8 mouse cellular contexts compared by ENCODE assay signal in the genomic region with DNA sequence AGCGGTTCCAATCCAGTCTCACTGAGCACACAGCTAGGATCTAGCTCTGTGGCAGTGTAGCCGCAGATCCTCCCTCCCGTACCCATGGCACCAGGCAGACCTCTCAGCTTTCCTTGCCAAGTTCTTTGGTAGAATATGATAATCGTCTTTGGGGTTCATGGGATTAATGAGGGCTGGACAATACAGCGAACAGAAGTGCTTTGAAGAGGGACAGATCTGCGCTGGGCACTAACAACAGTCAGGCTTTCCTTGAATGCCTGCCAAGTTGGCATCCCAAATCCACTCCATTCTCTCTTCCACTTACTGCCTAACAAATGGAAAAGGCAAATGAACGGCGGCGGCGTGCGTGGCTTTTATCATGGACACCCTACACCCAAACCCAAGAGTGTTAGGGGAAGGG. TPM values are rescaled to one million over a fixed set of nuclear protein-coding genes. Genes with fewer than 3 reads are reported as not detected.
A peak's percentile ranks its signal among the peaks of the same experiment; 100 is the strongest.
DNase-seq lines count a peak whose midpoint lies in the region; ATAC-seq and TF ChIP-seq lines count a peak whose summit lies in the region.

No protein-coding gene starts in this region.

- no peak for DNase-seq in midbrain, embryonic 11.5 days (ENCODE audit: low spot score, missing footprints)
- peak; percentile 61 to 68 for DNase-seq in cerebellum, postnatal 25 days
- DNase-seq in layer of hippocampus, postnatal 10 days (ENCODE audit: low spot score in 2 of 2): peak; percentile 74 to 82
- DNase-seq in right cerebral cortex, postnatal 10 days (ENCODE audit: low spot score in 2 of 2): peak; percentile 83 to 87
- no peak for DNase-seq in lung, postnatal 4 days
- no peak for DNase-seq in stomach, postnatal 0 days (ENCODE audit: low spot score)

- H3K9me3 ChIP-seq in midbrain, embryonic 12.5 days: no peaks in the 10 kb centered on the region
- H3K9me3 ChIP-seq in midbrain, embryonic 11.5 days (ENCODE audit: control insufficient read depth, low read length): no peaks in the 10 kb centered on the region
- H3K9me3 ChIP-seq in kidney, embryonic 14.5 days (ENCODE audit: control insufficient read depth, low read length): no peaks in the 10 kb centered on the region
- no peaks in the 10 kb centered on the region for H3K9me3 ChIP-seq in stomach, postnatal 0 days (ENCODE audit: control insufficient read depth, low read length)

- TF ChIP-seq CTCF in stomach, postnatal 0 days (IDR thresholded peaks at IDR 0.05; ENCODE audit: low read depth): no peak

- H3K27me3 ChIP-seq in midbrain, embryonic 12.5 days: peaks cover 5% of the 10 kb centered on the region; the same call in 1 of the 2 replicates
- no peaks in the 10 kb centered on the region for H3K27me3 ChIP-seq in midbrain, embryonic 11.5 days (ENCODE audit: control insufficient read depth, insufficient read depth, low read length)
- no peaks in the 10 kb centered on the region for H3K27me3 ChIP-seq in kidney, embryonic 14.5 days (ENCODE audit: control insufficient read depth, insufficient read depth, low read length)
- no peaks in the 10 kb centered on the region for H3K27me3 ChIP-seq in stomach, postnatal 0 days (ENCODE audit: control insufficient read depth, insufficient read depth, low read length)

- H3K4me3 ChIP-seq in midbrain, embryonic 12.5 days: no peak overlapping the region
- H3K4me3 ChIP-seq in midbrain, embryonic 11.5 days (ENCODE audit: low read depth, low read length): no peak overlapping the region
- H3K4me3 ChIP-seq in kidney, embryonic 14.5 days (ENCODE audit: low read length): no peak overlapping the region
- H3K4me3 ChIP-seq in stomach, postnatal 0 days (ENCODE audit: low read depth, low read length): no peak overlapping the region

- H3K4me1 ChIP-seq in midbrain, embryonic 12.5 days: peaks cover 21% of the 10 kb centered on the region
- H3K4me1 ChIP-seq in midbrain, embryonic 11.5 days (ENCODE audit: control insufficient read depth, insufficient read depth, low read length): 0 out of 2 replicates have a peak, but pooled peaks cover 2% of the 10 kb centered on the region
- H3K4me1 ChIP-seq in kidney, embryonic 14.5 days (ENCODE audit: control insufficient read depth, insufficient read depth, low read length): no peaks in the 10 kb centered on the region
- H3K4me1 ChIP-seq in stomach, postnatal 0 days (replicated peaks; ENCODE audit: control insufficient read depth, insufficient read depth): no peaks in the 10 kb centered on the region

- no peak overlapping the region for H3K4me2 ChIP-seq in midbrain, embryonic 12.5 days (replicated peaks)
- no peak overlapping the region for H3K4me2 ChIP-seq in midbrain, embryonic 11.5 days
- no peak overlapping the region for H3K4me2 ChIP-seq in kidney, embryonic 14.5 days (replicated peaks; ENCODE audit: low read depth, low read length)
- H3K4me2 ChIP-seq in stomach, postnatal 0 days (replicated peaks; ENCODE audit: low read depth): no peak overlapping the region

- no peak for ATAC-seq in midbrain, embryonic 12.5 days (ENCODE audit: low FRiP score, low read depth)
- ATAC-seq in midbrain, embryonic 11.5 days (ENCODE audit: low FRiP score): no peak
- no peak for ATAC-seq in kidney, embryonic 14.5 days (ENCODE audit: low FRiP score, low TSS enrichment)
- no peak; the same call in 1 of the 2 replicates for ATAC-seq in stomach, postnatal 0 days (ENCODE audit: low FRiP score, low TSS enrichment)

- no peak overlapping the region for H3K9ac ChIP-seq in midbrain, embryonic 12.5 days (replicated peaks)
- no peak overlapping the region for H3K9ac ChIP-seq in midbrain, embryonic 11.5 days (ENCODE audit: low read length)
- H3K9ac ChIP-seq in kidney, embryonic 14.5 days (ENCODE audit: low read depth, low read length): no peak overlapping the region
- H3K9ac ChIP-seq in stomach, postnatal 0 days (ENCODE audit: low read length): no peak overlapping the region

- H3K36me3 ChIP-seq in midbrain, embryonic 12.5 days: no peaks in the 10 kb centered on the region
- no peaks in the 10 kb centered on the region for H3K36me3 ChIP-seq in midbrain, embryonic 11.5 days (ENCODE audit: control insufficient read depth, insufficient read depth, low read length)
- H3K36me3 ChIP-seq in kidney, embryonic 14.5 days (ENCODE audit: control insufficient read depth, insufficient read depth, low read length): no peaks in the 10 kb centered on the region
- no peaks in the 10 kb centered on the region for H3K36me3 ChIP-seq in stomach, postnatal 0 days (ENCODE audit: control insufficient read depth, insufficient read depth, low read length)

- peak overlapping the region; percentile 31; the same call in 1 of the 2 replicates for H3K27ac ChIP-seq in midbrain, embryonic 12.5 days (replicated peaks)
- H3K27ac ChIP-seq in midbrain, embryonic 11.5 days (ENCODE audit: low read depth, low read length): no peak overlapping the region
- H3K27ac ChIP-seq in kidney, embryonic 14.5 days (ENCODE audit: low read depth, low read length): no peak overlapping the region
- H3K27ac ChIP-seq in stomach, postnatal 0 days (replicated peaks): no peak overlapping the region

- no peak for TF ChIP-seq EP300 in stomach, postnatal 0 days (optimal IDR thresholded peaks at IDR 0.05)

- 72% methylated on average over 11 of the region's 11 CpGs for WGBS in midbrain, embryonic 12.5 days
- 78% methylated on average over 11 of the region's 11 CpGs for WGBS in midbrain, embryonic 11.5 days
- 88% methylated on average over 11 of the region's 11 CpGs for WGBS in kidney, embryonic 14.5 days
- 62% methylated on average over 11 of the region's 11 CpGs for WGBS in stomach, postnatal 0 days

RNA-seq across cellular contexts. Expression of a gene that starts 21.0 kb away (rescaled TPM):
- 0.19 and 0.35 TPM in 2 replicates for polyA plus RNA-seq in midbrain, embryonic 12.5 days (2016; fragmentation: Nextera tagmentation; extraction: Ambion mirVana)
- polyA plus RNA-seq in midbrain, embryonic 11.5 days (2014; fragmentation: Nextera tagmentation; extraction: Ambion mirVana): 0.23 and 0.57 TPM in 2 replicates
- under 1 TPM; 0.51 to 0.73 TPM for total RNA-seq in layer of hippocampus, postnatal 10 days (2021)
- polyA plus RNA-seq in kidney, embryonic 14.5 days (2014; fragmentation: Nextera tagmentation; extraction: Ambion mirVana): 0.85 and 1.1 TPM in 2 replicates
- polyA plus RNA-seq in stomach, postnatal 0 days (2015; fragmentation: Nextera tagmentation; extraction: Ambion mirVana): 1.2 TPM in 2 replicates

RNA-seq across cellular contexts. Expression of a gene that starts 29.6 kb away (rescaled TPM):
- 10.9 and 11.2 TPM in 2 replicates for polyA plus RNA-seq in midbrain, embryonic 12.5 days (2016; fragmentation: Nextera tagmentation; extraction: Ambion mirVana)
- 9.8 and 10.6 TPM in 2 replicates for polyA plus RNA-seq in midbrain, embryonic 11.5 days (2014; fragmentation: Nextera tagmentation; extraction: Ambion mirVana)
- 1 to 10 TPM; 6.3 to 7.0 TPM for total RNA-seq in layer of hippocampus, postnatal 10 days (2021)
- 10.3 and 13.0 TPM in 2 replicates for polyA plus RNA-seq in kidney, embryonic 14.5 days (2014; fragmentation: Nextera tagmentation; extraction: Ambion mirVana)
- 18.3 and 20.2 TPM in 2 replicates for polyA plus RNA-seq in stomach, postnatal 0 days (2015; fragmentation: Nextera tagmentation; extraction: Ambion mirVana)

Comparison
In these comparisons a context has a peak if more than half of its experiments do, and no peak if none do; other contexts are left out.
1. DNase-seq: peak in cerebellum, postnatal 25 days (2 of 2), layer of hippocampus, postnatal 10 days (2 of 2) and right cerebral cortex, postnatal 10 days (2 of 2); none in midbrain, embryonic 11.5 days (single experiment), lung, postnatal 4 days (0 of 2) and stomach, postnatal 0 days (single experiment).